Mouse (Mus musculus) lung, adult 2 months (tissue): ENCODE data around the gene Rab11fip5. TPM values are rescaled to one million over a fixed set of nuclear protein-coding genes. Genes with fewer than 3 reads are reported as not detected.

Source experiments
- DNase-seq: peaks from one replicate; pipeline ENCODE4 v3.0.0; 2022
- H3K4me1 ChIP-seq: fragments of 200-500 bp; 2 replicates; pipeline ENCODE4 v1.6.1; 2011; ENCODE audit warnings: low read length; ENCODE audit not compliant: control insufficient read depth, insufficient read depth
- H3K4me3 ChIP-seq: fragments of 200-500 bp; replicated peaks from 2 replicates; pipeline ENCODE3; 2011; ENCODE audit warnings: low read depth, mild to moderate bottlenecking, control low read depth, low read length; ENCODE audit errors: extremely low read depth
- CTCF ChIP-seq: fragments of 200-500 bp; IDR thresholded peaks from 2 replicates; pipeline ENCODE4 v1.5.1; 2011; ENCODE audit warnings: mild to moderate bottlenecking, low read length, control low read depth; ENCODE audit not compliant: insufficient read depth
- POLR2A ChIP-seq: fragments of 200-500 bp; IDR thresholded peaks from 2 replicates; pipeline ENCODE4 v1.6.1; 2011; ENCODE audit warnings: low read depth, mild to moderate bottlenecking, control low read depth, low read length, borderline replicate concordance; ENCODE audit errors: extremely low read depth
- WGBS: fragments of 180-500 bp; shearing (Covaris S2); methylation state at CpG from one replicate; pipeline ENCODE4 v1.1.7; 2018; 5-methylcytosine and 5-hydroxymethylcytosine counted together
- polyA plus RNA-seq: library from polyadenylated mRNA; depleted of rRNA; stranded (reverse); fragments of >200 nt; gene quantifications from 2 replicates; pipeline ENCODE4 v1.2.3, GENCODE M21; 2012

Rab11fip5 gene
- polyA plus RNA-seq, 1 experiment, result 24.9 TPM

DNA sequence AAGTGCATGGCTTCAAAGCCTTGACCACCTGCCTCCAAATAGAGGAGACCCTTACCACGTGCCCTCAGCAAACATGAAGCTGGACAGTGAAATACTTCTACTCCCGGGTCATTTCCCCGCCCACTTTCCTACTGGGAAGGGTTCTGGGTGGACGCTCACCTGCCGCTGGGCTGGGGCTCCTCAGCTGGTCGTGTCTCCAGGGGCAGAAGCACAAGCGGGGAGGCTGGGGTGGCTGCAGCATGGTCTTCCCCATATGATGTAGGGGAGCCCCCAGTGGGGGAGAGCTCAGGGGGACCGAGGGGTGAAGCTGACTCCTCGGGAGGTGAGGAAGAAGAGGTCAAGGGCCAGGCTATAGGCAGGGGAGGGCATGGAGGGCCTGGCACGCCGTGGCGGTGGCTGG lies 34.2 kb downstream of the Rab11fip5 start:
- no peak for DNase-seq
- Histone ChIP-seq H3K4me3 (no peak overlapping the region), H3K4me1 (no peaks in the 10 kb centered on the region)
- WGBS, result 76% methylated on average over 12 of the region's 12 CpGs
- TF ChIP-seq CTCF, result no peak
- no peak for TF ChIP-seq POLR2A

DNA sequence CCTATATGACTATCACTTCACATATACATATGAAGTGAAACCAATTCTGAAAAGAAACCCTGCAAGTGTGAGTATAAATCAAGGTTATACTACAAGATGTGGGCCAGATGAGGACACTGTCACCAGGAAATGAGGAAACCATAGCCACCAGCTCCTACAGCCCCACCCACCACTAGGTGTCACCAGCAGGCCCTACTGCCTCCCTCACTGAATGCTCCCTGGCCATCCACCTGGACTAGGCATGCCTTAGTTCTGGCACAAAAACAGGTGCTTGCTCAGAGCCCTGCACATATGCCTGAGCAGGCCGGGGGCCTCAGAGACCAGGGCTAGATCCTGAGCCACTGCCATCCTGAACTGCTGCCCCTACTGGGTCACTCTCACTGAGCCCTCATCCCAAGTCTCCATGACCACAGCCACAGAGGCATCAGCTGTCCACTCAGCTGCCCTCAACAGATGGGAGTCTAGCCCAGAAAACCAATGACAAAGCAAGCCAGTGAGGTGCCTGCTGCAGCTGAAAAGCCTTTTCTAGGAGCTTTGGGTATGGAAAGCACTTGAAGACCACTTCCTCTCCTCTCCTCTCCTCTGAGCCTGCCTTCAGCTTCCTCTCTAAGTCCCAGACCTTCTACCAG lies 35.0 kb downstream of the Rab11fip5 start:
- TF ChIP-seq POLR2A (no peak), CTCF (peak; percentile 69)
- WGBS, result 79% methylated on average over 1 of the region's 1 CpGs
- DNase-seq, result peak; percentile 27
- Histone ChIP-seq H3K4me3 (no peak overlapping the region), H3K4me1 (no peaks in the 10 kb centered on the region)

DNA sequence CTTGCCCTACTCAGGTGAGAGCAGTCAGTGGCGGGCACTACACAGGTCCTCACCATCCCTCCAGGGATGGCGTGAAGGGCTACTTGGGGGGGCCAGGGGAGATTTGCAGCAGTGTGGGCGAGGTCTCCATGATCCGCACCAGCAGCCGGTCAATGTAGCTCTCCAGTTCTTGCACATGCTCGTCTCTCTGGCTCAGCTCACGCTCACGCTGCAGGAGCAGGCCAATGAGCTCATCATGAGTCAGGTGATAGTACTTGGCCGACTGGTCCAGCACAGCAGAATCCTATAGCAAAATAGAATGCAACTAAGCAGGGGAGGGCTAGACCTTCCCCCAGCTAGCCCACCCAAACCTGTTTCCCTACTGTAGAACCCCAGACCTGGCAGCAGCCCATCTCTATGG lies 37.5 kb downstream of the Rab11fip5 start:
- TF ChIP-seq POLR2A (no peak), CTCF (no peak)
- WGBS, result 92% methylated on average over 9 of the region's 9 CpGs
- no peak for DNase-seq
- no peak overlapping the region for H3K4me3 ChIP-seq
- peaks cover 2% of the 10 kb centered on the region; the same call in 1 of the 2 replicates for H3K4me1 ChIP-seq

DNA sequence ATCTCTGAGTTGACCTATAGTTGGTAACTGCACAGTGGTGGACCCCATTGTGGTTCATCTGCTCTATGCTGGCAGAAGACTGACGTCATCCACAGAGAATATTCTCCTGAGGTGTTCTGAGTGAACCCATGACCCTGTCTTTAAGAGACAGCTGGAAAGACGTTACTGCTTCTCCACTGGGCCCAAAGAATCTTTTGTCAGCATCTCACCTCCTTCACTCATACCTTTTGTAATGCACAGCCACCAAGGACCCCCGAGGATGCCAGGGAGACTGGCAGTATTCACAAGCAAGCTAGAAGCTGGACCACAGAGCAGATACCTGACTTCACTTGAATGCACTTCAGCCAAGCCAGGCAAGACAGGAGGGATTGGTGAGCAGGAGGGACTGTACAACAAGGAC lies 39.1 kb downstream of the Rab11fip5 start:
- 64% methylated on average over 3 of the region's 3 CpGs for WGBS
- TF ChIP-seq POLR2A, result no peak
- no peak for TF ChIP-seq CTCF
- DNase-seq, result no peak
- Histone ChIP-seq H3K4me1 (peaks cover 2% of the 10 kb centered on the region; the same call in 1 of the 2 replicates), H3K4me3 (no peak overlapping the region)

DNA sequence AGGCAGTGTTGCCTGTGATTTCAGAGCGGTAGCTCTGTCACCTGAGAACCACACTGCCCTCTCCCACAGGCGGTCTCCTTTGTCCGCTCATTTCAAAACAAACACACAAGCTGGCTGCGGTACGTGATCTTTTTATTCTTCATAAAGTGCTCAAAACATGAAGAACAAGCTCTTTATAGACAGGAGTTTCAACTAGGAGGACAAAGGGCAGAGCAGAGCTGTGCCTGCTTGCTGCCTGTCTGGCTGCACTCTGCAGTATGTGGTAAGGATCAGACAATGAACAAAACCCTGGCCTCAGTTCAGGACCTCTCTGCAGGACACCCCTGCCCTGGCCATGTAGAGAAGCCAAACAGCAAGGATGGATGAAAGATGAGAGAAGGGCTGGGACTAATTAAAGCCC lies 39.6 kb downstream of the Rab11fip5 start:
- no peak for DNase-seq
- peaks cover 2% of the 10 kb centered on the region; the same call in 1 of the 2 replicates for H3K4me1 ChIP-seq
- WGBS, result 63% methylated on average over 5 of the region's 5 CpGs
- H3K4me3 ChIP-seq, result no peak overlapping the region
- no peak for TF ChIP-seq POLR2A
- TF ChIP-seq CTCF, result no peak

DNA sequence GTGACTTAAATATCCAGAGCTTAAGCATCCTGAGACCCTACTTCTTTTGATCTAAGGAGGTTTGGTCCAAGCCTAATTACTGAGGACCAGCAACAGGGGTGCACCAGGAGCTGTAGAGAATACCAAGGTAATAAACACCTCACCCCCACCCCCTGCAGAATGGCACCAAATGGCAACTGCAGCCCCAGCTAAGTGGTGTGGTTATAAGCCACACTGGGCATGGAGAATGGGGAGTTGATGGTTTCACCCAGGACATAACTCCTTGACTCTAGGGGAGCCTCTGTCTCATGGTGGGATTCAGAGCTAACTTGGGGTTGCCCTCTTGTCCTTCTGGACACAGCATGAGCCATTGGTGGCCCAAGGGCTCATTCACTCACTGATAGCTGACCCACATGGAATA lies 40.2 kb downstream of the Rab11fip5 start:
- DNase-seq, result no peak
- Histone ChIP-seq H3K4me1 (peaks cover 2% of the 10 kb centered on the region; the same call in 1 of the 2 replicates), H3K4me3 (no peak overlapping the region)
- TF ChIP-seq CTCF (no peak), POLR2A (no peak)

DNA sequence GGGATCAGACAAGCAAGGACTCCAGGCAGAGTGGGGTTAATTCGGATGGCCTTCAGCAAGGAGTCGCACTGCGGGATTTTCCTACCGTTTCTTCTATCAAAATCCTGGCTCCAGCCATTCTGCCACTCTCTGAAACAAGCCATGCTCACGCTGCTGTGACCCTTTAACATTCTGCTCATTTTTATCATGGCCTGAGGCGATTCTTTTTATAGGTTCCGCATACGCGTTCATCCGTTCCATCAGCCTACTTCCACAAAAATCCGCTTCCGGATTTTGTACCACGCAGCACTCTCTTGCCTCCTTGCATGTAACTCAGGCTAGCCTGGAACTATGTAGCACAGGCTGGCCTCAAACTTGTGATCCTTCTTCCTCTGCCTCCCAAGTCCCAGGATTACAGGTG lies 40.7 kb downstream of the Rab11fip5 start:
- TF ChIP-seq POLR2A (no peak), CTCF (no peak)
- no peak for DNase-seq
- peak overlapping the region; percentile 55 for H3K4me3 ChIP-seq
- peaks cover 2% of the 10 kb centered on the region; the same call in 1 of the 2 replicates for H3K4me1 ChIP-seq
- WGBS, result under 1% methylated on average over 13 of the region's 13 CpGs

DNA sequence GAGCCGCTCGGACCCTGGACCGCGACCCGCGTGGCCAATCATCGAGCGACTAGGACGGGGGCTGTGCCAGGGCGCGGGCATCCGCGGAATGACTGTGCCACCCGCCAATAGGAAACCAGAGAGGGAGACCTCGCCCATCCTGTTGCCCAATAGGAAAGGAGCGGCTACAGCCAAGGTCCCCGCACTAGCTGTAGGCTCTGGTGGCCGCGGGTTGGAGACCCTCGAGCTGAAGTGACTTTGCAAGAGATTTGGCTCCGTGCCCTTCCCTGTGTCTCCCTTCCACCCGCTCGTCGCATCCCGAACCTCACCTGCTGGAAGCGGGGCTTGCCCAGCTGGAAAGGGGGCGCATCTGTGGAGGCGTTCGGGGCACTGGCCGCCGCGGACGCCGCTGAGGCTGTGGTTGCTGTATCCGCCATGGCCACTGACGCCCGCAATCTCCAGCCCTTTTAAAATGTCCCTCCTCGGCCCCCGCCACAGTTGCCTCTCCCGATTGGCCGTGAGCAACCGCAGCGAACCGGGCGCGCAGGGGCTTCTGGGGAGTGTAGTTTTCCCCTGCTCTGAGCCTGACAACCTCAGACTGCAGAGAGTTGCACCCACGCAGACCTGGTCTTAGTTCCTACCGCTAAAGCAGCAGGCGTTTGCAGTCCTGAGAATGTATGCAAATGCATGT lies 41.3 kb downstream of the Rab11fip5 start, which contains the start of gene Sfxn5:
TSS of gene Sfxn5 (minus strand) at position 423 of the 670 bp plus-strand sequence.
- under 1% methylated on average over 49 of the region's 49 CpGs for WGBS
- peaks cover 2% of the 10 kb centered on the region; the same call in 1 of the 2 replicates for H3K4me1 ChIP-seq
- TF ChIP-seq POLR2A, result peak; percentile 79; the same call in 1 of the 2 replicates
- TF ChIP-seq CTCF, result no peak
- H3K4me3 ChIP-seq, result peak within 1 kb of the TSS; percentile 92
- peak; percentile 96 for DNase-seq

DNA sequence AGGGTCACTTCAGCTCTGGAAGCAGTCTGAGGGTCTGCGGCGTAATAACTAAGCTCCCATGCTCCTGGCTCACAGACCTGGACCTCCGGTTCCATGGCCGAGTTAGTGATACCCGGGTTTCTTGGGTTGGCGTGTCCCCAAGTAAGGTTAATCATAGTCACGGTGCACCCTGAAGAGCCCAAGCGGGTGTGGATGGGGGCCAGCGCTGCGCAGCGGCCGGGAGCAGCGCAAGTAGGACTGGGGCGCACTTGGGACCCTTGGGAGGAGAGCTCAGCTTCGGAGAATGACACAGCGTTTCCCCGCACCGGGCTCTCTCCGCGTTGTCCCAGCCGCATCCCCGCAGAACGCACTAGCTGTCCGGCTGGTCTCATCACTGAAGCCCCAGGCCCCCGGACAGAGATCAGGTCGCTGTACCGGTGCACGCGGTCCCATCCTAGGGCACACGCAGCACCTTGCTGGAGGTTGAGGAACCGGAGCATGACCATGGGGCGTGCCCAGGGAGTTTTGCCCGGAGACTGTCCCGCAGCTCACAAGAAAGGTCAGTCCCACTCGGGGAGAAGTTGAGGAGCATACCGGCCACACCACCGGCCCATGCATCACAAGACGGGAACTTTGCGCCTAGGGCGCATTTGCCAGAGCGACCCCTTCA lies 42.0 kb downstream of the Rab11fip5 start:
- under 1% methylated on average over 41 of the region's 41 CpGs for WGBS
- no peak for DNase-seq
- H3K4me3 ChIP-seq, result peak overlapping the region; percentile 74
- TF ChIP-seq POLR2A (no peak), CTCF (no peak)
- peaks cover 2% of the 10 kb centered on the region; the same call in 1 of the 2 replicates for H3K4me1 ChIP-seq

DNA sequence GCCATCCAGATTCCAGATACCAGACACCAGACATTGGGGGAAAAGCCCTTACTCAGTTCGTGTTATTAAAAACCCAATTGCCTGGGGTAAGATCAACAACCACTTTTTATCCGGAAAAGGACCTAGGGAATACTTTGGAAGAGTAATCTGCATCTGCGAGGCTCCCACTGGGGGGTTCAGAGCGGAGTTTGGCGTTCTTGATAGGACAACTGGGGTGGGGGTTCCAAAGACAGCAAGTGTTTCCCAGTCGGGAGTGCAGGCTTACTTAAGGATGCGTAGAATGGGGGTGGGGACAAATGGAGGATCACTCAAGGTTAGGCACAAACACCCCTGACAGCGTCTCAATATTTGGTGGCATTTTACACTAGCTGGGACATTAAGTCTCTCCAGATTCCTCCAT lies 42.7 kb downstream of the Rab11fip5 start:
- H3K4me1 ChIP-seq, result peaks cover 2% of the 10 kb centered on the region; the same call in 1 of the 2 replicates
- 31% methylated on average over 8 of the region's 8 CpGs for WGBS
- TF ChIP-seq POLR2A, result no peak
- TF ChIP-seq CTCF, result no peak
- no peak overlapping the region for H3K4me3 ChIP-seq
- no peak for DNase-seq
